Mouse (Mus musculus): ENCODE results near the gene Grk6.

The Grk6 gene

GRCm38 (mm10) chr13:55486916-55487577 is 42.2 kb downstream of the Grk6 start:
- peak in 1 of 2 experiments; percentile 54 for DNase-seq

GRCm38 (mm10) chr13:55487578-55488498 is 43.0 kb downstream of the Grk6 start, which contains the start of gene Dbn1:
Dbn1 (minus strand) TSS chr13:55488111.
- DNase-seq = peak in 1 of 2 experiments; percentile 62

GRCm38 (mm10) chr13:55494257-55494656 is 49.4 kb downstream of the Grk6 start:
- no peak for DNase-seq

GRCm38 (mm10) chr13:55494883-55495621 is 50.2 kb downstream of the Grk6 start:
- DNase-seq = peak; percentile 84 to 88

DNA sequence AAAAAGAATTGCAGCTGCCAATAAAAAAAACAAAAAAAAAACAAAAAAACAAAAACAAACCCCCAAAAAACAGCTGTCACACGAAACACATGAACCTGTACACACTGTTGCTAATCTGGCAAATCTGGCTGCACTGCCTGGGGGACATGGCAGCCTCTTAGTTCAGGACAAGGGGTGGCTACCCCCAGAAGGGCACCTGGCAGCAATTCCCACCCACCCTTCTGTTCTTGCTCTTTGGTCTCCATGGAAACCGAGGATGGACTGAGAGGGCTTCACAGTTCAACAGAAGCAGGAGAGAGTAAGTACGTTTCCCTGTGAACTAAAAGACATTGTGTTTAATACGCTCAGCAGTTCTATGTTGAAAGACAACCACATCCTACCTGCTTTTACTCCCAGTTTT is 50.8 kb downstream of the Grk6 start:
- no peak for DNase-seq

GRCm38 (mm10) chr13:55496661-55497060 is 51.8 kb downstream of the Grk6 start:
- no peak for DNase-seq

GRCm38 (mm10) chr13:55498906-55499305 is 54.0 kb downstream of the Grk6 start:
- no peak for DNase-seq

- no peak for DNase-seq
Observed at GRCm38 (mm10) chr13:55500575-55500974, 55.7 kb downstream of the Grk6 start.

- DNase-seq = no peak
Observed at GRCm38 (mm10) chr13:55502405-55502804, 57.5 kb downstream of the Grk6 start.

DNA sequence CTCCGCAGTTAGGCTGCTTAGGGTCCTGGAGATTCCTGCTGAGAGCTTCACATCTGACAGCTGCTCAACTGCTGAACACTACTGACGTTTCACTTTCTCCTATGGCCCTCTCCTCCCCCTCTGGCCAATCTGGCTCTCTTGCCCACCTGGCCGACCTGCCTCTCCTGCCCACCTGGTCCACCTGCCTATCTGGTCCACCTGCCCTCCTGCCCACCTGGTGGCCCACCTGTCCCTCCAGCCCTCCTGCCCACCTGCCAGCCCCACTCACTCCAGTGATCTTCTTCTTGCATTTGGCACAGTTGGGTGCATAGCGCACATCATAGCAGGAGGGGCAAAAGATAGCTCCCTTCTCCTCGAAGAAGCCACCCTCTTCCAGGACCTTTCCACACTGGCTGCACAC is 59.5 kb downstream of the Grk6 start:
- no peak for DNase-seq

- DNase-seq = no peak
Observed at GRCm38 (mm10) chr13:55505810-55506209, 60.9 kb downstream of the Grk6 start.

- peak; percentile 58 to 76 for DNase-seq
Observed at GRCm38 (mm10) chr13:55506697-55507096, 61.8 kb downstream of the Grk6 start.

DNA sequence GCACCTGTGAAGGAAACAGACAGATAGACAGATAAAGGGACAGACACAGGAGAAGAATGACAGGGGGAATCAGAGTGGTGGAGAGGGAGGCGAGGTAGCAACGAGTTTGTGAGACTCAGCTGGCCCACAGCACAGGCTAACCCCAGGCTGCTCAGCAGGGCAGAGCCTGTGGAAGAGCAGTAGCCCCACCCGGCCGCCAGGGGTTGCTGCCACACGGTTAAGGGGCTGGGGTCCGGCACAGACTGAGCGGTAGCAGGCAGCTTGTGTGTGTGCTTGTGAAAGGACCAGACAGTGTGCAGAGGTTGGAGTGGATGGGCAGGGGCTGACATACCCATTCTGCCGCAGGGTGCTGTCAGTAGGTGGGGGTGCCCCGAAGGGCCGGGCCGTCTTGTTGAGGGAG is 63.0 kb downstream of the Grk6 start:
- DNase-seq = no peak

DNA sequence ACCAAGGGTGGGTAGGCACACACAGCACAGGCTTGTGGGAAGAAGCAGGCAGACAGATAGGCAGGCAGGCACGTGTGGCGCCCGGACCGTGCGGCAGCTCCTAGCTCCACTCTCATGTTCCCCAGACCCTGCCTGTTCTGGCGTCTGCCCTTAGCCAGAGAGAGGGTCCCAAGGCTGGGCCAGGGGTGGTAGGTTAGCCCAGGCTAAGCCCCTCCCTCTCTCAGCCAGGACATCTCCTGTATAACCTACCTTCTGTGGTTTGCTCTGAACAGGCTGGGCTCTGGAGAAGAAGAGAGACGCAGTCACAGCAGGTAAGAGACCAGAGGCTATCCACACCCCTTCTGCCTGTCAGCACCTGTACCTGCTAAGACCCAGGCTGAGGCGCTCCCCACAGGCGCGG is 63.7 kb downstream of the Grk6 start:
- no peak for DNase-seq

GRCm38 (mm10) chr13:55510332-55510667 is 65.4 kb downstream of the Grk6 start:
- DNase-seq = no peak
